Mouse (Mus musculus): ENCODE results near the gene Minos1. TPM values are rescaled to one million over a fixed set of nuclear protein-coding genes. Genes with fewer than 3 reads are reported as not detected.
A peak's percentile ranks its signal among the peaks of the same experiment; 100 is the strongest.

Minos1 gene
- total RNA-seq, 2 experiments from 2014 or later: 215 to 218 TPM

- intact Hi-C loops (cut with DNase I): no loop called here
- DNase-seq (ENCODE audit: low spot score in 2 of 2): no peak
Observed at GRCm38 (mm10) chr4:139151370-139151769, 20.5 kb upstream of the Minos1 start.

- intact Hi-C loops (cut with DNase I): no loop called here
Observed at GRCm38 (mm10) chr4:139146760-139147159, 15.8 kb upstream of the Minos1 start.

GRCm38 (mm10) chr4:139145156-139145555 is 14.2 kb upstream of the Minos1 start:
- intact Hi-C loops (cut with DNase I): no loop called here
- no peak for DNase-seq (ENCODE audit: low spot score in 2 of 2)

More at GRCm38 (mm10) chr4:139146760-139147159, 15.8 kb upstream of the Minos1 start:
- DNase-seq (ENCODE audit: low spot score in 2 of 2): peak in 1 of 2 experiments; percentile 76

- DNase-seq (ENCODE audit: low spot score in 2 of 2): no peak
- intact Hi-C loops (cut with DNase I): no loop called here
Observed at GRCm38 (mm10) chr4:139144577-139144976, 13.7 kb upstream of the Minos1 start.

- no peak for DNase-seq (ENCODE audit: low spot score in 2 of 2)
- intact Hi-C loops (cut with DNase I): no loop called here
Observed at GRCm38 (mm10) chr4:139142985-139143384, 12.1 kb upstream of the Minos1 start.

GRCm38 (mm10) chr4:139141785-139142184 is 10.9 kb upstream of the Minos1 start:
- DNase-seq (ENCODE audit: low spot score in 2 of 2): no peak
- intact Hi-C loops (cut with DNase I): no loop called here

- intact Hi-C loops (cut with DNase I): no loop called here
- DNase-seq (ENCODE audit: low spot score in 2 of 2): no peak
Observed at GRCm38 (mm10) chr4:139140267-139140666, 9.4 kb upstream of the Minos1 start.

- DNase-seq (ENCODE audit: low spot score in 2 of 2): no peak
- intact Hi-C loops (cut with DNase I): no loop called here
Observed at GRCm38 (mm10) chr4:139136011-139136410, 5.1 kb upstream of the Minos1 start.

- intact Hi-C loops (cut with DNase I): no loop called here
- DNase-seq (ENCODE audit: low spot score in 2 of 2): no peak
Observed at GRCm38 (mm10) chr4:139133109-139133508, 2.2 kb upstream of the Minos1 start.

- DNase-seq (ENCODE audit: low spot score in 2 of 2): peak in 1 of 2 experiments; percentile 18
- intact Hi-C loops (cut with DNase I): loop anchor here (2.0 kb wide), 1 partner anchor 61 kb away; the partner anchor contains the start of gene Capzb
Observed at GRCm38 (mm10) chr4:139131858-139132672, 1.2 kb upstream of the Minos1 start.

- peak; percentile 15 to 26 for DNase-seq (ENCODE audit: low spot score in 2 of 2)
- intact Hi-C loops (cut with DNase I): loop anchor here (2.0 kb wide), 1 partner anchor 63 kb away; the partner anchor contains the start of gene Capzb
Observed at GRCm38 (mm10) chr4:139129806-139130700, 860 bp downstream of the Minos1 start.

GRCm38 (mm10) chr4:139126475-139126874 is 4.4 kb downstream of the Minos1 start:
- intact Hi-C loops (cut with DNase I): no loop called here
- no peak for DNase-seq (ENCODE audit: low spot score in 2 of 2)

- intact Hi-C loops (cut with DNase I): no loop called here
- no peak for DNase-seq (ENCODE audit: low spot score in 2 of 2)
Observed at GRCm38 (mm10) chr4:139124940-139125339, 6.0 kb downstream of the Minos1 start.

- DNase-seq (ENCODE audit: low spot score in 2 of 2): no peak
Observed at GRCm38 (mm10) chr4:139122557-139122956, 8.4 kb downstream of the Minos1 start.

GRCm38 (mm10) chr4:139120998-139121397 is 9.9 kb downstream of the Minos1 start:
- intact Hi-C loops (cut with DNase I): no loop called here
- DNase-seq (ENCODE audit: low spot score in 2 of 2): no peak

More at GRCm38 (mm10) chr4:139122557-139122956, 8.4 kb downstream of the Minos1 start:
- intact Hi-C loops (cut with DNase I): no loop called here

GRCm38 (mm10) chr4:139120281-139120814 is 10.6 kb downstream of the Minos1 start:
- intact Hi-C loops (cut with DNase I): no loop called here
- no peak for DNase-seq (ENCODE audit: low spot score in 2 of 2)

- DNase-seq (ENCODE audit: low spot score in 2 of 2): no peak
- intact Hi-C loops (cut with DNase I): no loop called here
Observed at GRCm38 (mm10) chr4:139116356-139117063, 14.4 kb downstream of the Minos1 start.

GRCm38 (mm10) chr4:139115721-139116120 is 15.2 kb downstream of the Minos1 start:
- no peak for DNase-seq (ENCODE audit: low spot score in 2 of 2)
- intact Hi-C loops (cut with DNase I): no loop called here

GRCm38 (mm10) chr4:139112482-139112881 is 18.4 kb downstream of the Minos1 start:
- no peak for DNase-seq (ENCODE audit: low spot score in 2 of 2)
- intact Hi-C loops (cut with DNase I): no loop called here
